Mouse (Mus musculus): ENCODE measurements around the gene Pgrmc2. TPM values are rescaled to one million over a fixed set of nuclear protein-coding genes. Genes with fewer than 3 reads are reported as not detected.

Gene Pgrmc2
- polyA plus RNA-seq, 1 experiment: 11.2 TPM

DNA sequence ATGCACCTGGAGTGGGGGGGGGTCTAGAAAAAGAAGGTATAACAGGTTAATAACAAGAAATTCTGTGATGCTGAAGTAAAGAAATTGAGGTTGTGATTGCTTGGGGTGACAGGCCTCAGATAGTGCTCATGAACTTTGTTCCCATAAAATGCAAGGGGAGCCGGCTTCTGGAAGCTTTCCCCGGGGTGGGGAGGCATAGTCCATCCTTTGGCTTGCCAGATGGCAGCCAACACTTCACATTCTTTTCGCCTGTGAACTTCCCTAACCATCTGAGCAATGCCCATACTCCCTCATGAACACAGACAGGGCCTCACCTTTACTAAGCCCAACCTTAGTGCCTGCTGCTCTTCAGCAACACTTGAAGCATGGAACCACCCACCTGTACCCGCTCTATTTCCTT lies 9.5 kb upstream of the Pgrmc2 start:
- Histone ChIP-seq H3K36me3 (ENCODE audit: control insufficient read depth, insufficient read depth, low read length) (no peaks in the 10 kb centered on the region), H3K4me3 (ENCODE audit: control insufficient read depth, insufficient read depth, low read length) (no peak overlapping the region), H3K4me1 (replicated peaks; ENCODE audit: control insufficient read depth, insufficient read depth, low read length) (no peaks in the 10 kb centered on the region), H3K27me3 (ENCODE audit: control insufficient read depth, insufficient read depth, low read length) (no peaks in the 10 kb centered on the region), H3K27ac (ENCODE audit: control insufficient read depth, insufficient read depth, low read length) (no peak overlapping the region)
- 91% methylated on average over 4 of the region's 4 CpGs for WGBS
- DNase-seq: no peak
- TF ChIP-seq POLR2A (IDR thresholded peaks at IDR 0.05; ENCODE audit: control insufficient read depth, extremely low read depth, insufficient read depth, low read length, poor library complexity): no peak

DNA sequence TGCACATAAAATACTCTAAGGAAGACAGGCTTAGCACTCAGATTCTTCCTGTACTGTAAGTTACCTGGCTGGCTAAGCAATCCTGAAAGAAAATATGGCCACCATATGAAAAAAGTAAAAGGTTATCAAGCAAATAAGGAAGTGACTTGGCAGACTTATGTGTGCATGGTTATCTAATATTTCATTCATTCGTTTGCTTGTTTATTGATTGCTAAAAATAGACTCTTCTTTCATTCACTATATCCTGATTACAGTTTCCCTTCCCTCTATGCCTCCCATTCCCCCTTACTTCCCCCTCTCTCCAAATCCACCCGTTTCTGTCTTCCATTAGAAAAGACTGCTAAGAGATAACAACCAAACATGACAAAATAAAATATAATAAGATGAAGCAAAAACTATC lies 8.0 kb upstream of the Pgrmc2 start:
- no peak overlapping the region for H3K4me3 ChIP-seq (ENCODE audit: control insufficient read depth, insufficient read depth, low read length)
- 85% methylated on average over 2 of the region's 2 CpGs for WGBS
- no peak for TF ChIP-seq CTCF (IDR thresholded peaks at IDR 0.05; ENCODE audit: borderline replicate concordance, control insufficient read depth, extremely low read depth, insufficient read depth, low read length, poor library complexity)
- TF ChIP-seq POLR2A (IDR thresholded peaks at IDR 0.05; ENCODE audit: control insufficient read depth, extremely low read depth, insufficient read depth, low read length, poor library complexity): no peak
- no peaks in the 10 kb centered on the region for H3K4me1 ChIP-seq (replicated peaks; ENCODE audit: control insufficient read depth, insufficient read depth, low read length)
- H3K27me3 ChIP-seq (ENCODE audit: control insufficient read depth, insufficient read depth, low read length): no peaks in the 10 kb centered on the region
- no peak for DNase-seq
- H3K27ac ChIP-seq (ENCODE audit: control insufficient read depth, insufficient read depth, low read length): no peak overlapping the region
- no peaks in the 10 kb centered on the region for H3K36me3 ChIP-seq (ENCODE audit: control insufficient read depth, insufficient read depth, low read length)

DNA sequence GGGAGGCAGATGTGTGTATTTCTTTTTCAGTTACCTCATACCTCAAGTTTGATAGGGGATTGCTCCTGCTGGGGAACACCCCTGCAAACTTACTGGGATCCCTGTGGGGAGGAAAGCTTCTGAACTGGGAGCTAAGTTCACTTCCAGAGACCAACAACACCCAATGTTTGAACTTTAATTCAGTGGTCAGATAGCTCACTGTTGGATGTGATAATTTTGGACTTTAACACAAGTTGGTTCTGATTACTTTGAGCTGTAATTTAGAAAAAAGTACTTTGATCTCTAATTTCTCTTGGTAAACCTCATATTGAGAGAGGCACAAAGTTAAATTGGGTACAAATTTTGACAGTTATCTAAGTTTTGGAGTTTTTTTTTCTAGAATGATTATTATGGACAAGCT lies 4.2 kb upstream of the Pgrmc2 start:
- no peaks in the 10 kb centered on the region for H3K4me1 ChIP-seq (replicated peaks; ENCODE audit: control insufficient read depth, insufficient read depth, low read length)
- H3K4me3 ChIP-seq (ENCODE audit: control insufficient read depth, insufficient read depth, low read length): no peak overlapping the region
- no peak overlapping the region for H3K27ac ChIP-seq (ENCODE audit: control insufficient read depth, insufficient read depth, low read length)
- TF ChIP-seq CTCF (IDR thresholded peaks at IDR 0.05; ENCODE audit: borderline replicate concordance, control insufficient read depth, extremely low read depth, insufficient read depth, low read length, poor library complexity) (no peak), POLR2A (IDR thresholded peaks at IDR 0.05; ENCODE audit: control insufficient read depth, extremely low read depth, insufficient read depth, low read length, poor library complexity) (no peak)
- DNase-seq: no peak
- no peaks in the 10 kb centered on the region for H3K27me3 ChIP-seq (ENCODE audit: control insufficient read depth, insufficient read depth, low read length)
- no peaks in the 10 kb centered on the region for H3K36me3 ChIP-seq (ENCODE audit: control insufficient read depth, insufficient read depth, low read length)

DNA sequence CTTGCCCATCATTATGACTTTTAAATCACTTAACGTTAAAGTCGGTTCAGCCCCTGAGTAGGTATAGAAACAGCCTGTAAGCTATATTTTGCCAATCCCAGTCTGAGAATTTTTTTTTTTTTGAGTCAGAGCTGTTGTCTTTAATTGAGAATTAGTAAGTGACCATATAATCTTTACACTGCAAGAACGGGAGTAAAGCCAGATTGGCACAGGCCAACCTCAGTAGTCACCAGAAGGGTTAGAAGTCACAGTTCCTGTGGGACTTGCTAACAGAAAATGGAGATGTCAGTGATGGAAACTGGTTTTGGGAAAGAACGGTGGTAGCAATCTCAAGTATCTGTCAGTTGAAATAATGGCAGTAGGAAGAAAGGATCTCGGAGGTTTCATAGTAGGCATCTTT lies 1.6 kb upstream of the Pgrmc2 start:
- Histone ChIP-seq H3K27ac (ENCODE audit: control insufficient read depth, insufficient read depth, low read length) (no peak overlapping the region), H3K4me1 (replicated peaks; ENCODE audit: control insufficient read depth, insufficient read depth, low read length) (no peaks in the 10 kb centered on the region; the same call in 1 of the 2 replicates), H3K36me3 (ENCODE audit: control insufficient read depth, insufficient read depth, low read length) (no peaks in the 10 kb centered on the region), H3K27me3 (ENCODE audit: control insufficient read depth, insufficient read depth, low read length) (no peaks in the 10 kb centered on the region), H3K4me3 (ENCODE audit: control insufficient read depth, insufficient read depth, low read length) (no peak overlapping the region)
- TF ChIP-seq CTCF (IDR thresholded peaks at IDR 0.05; ENCODE audit: borderline replicate concordance, control insufficient read depth, extremely low read depth, insufficient read depth, low read length, poor library complexity) (no peak), POLR2A (IDR thresholded peaks at IDR 0.05; ENCODE audit: control insufficient read depth, extremely low read depth, insufficient read depth, low read length, poor library complexity) (no peak)
- WGBS: 96% methylated on average over 5 of the region's 5 CpGs
- no peak for DNase-seq

DNA sequence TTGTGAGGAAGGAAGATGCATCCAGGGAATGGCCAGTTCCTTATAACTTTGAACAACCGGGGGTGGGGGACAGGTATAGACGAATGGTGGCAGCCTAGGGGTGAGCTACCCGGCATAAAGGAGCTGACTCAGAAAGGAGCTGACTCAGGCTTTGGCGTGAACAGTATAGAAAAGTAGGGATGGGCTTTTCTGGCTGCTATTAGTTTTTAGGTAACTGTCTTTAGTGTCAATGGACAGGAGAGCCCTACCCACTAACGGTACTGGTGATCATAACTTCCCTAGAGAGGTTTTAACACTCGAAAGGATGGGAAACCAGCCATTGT lies 905 bp upstream of the Pgrmc2 start:
- no peaks in the 10 kb centered on the region for H3K36me3 ChIP-seq (ENCODE audit: control insufficient read depth, insufficient read depth, low read length)
- 2% methylated on average over 6 of the region's 6 CpGs for WGBS
- H3K27me3 ChIP-seq (ENCODE audit: control insufficient read depth, insufficient read depth, low read length): no peaks in the 10 kb centered on the region
- peak overlapping the region; percentile 61 for H3K4me3 ChIP-seq (ENCODE audit: control insufficient read depth, insufficient read depth, low read length)
- H3K4me1 ChIP-seq (replicated peaks; ENCODE audit: control insufficient read depth, insufficient read depth, low read length): no peaks in the 10 kb centered on the region; the same call in 1 of the 2 replicates
- TF ChIP-seq POLR2A (IDR thresholded peaks at IDR 0.05; ENCODE audit: control insufficient read depth, extremely low read depth, insufficient read depth, low read length, poor library complexity): no peak
- TF ChIP-seq CTCF (IDR thresholded peaks at IDR 0.05; ENCODE audit: borderline replicate concordance, control insufficient read depth, extremely low read depth, insufficient read depth, low read length, poor library complexity): no peak
- no peak overlapping the region; the same call in 1 of the 2 replicates for H3K27ac ChIP-seq (ENCODE audit: control insufficient read depth, insufficient read depth, low read length)
- DNase-seq: no peak

DNA sequence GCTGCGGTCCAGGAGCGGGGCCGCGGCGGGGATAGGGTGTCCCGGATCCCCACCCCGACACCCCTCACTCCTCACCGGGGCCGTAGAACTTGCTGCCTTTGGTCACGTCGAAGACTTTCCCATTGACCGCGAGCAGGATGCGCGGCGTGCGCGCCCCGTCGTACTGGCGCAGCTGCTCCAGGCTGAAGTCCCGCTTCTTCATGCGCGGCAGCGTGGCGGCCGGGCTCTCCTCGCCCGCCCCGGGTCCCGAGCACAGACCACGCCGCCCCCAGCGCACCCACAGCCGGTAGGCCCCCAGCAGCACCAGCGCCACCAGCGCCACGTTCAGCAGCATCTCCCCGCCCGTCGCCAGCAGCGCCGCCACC lies 344 bp downstream of the Pgrmc2 start:
- no peak for DNase-seq
- WGBS: under 1% methylated on average over 43 of the region's 43 CpGs
- peak overlapping the region; percentile 69 for H3K4me3 ChIP-seq (ENCODE audit: control insufficient read depth, insufficient read depth, low read length)
- H3K27ac ChIP-seq (ENCODE audit: control insufficient read depth, insufficient read depth, low read length): no peak overlapping the region
- no peaks in the 10 kb centered on the region; the same call in 1 of the 2 replicates for H3K4me1 ChIP-seq (replicated peaks; ENCODE audit: control insufficient read depth, insufficient read depth, low read length)
- TF ChIP-seq CTCF (IDR thresholded peaks at IDR 0.05; ENCODE audit: borderline replicate concordance, control insufficient read depth, extremely low read depth, insufficient read depth, low read length, poor library complexity) (no peak), POLR2A (IDR thresholded peaks at IDR 0.05; ENCODE audit: control insufficient read depth, extremely low read depth, insufficient read depth, low read length, poor library complexity) (no peak)
- H3K36me3 ChIP-seq (ENCODE audit: control insufficient read depth, insufficient read depth, low read length): no peaks in the 10 kb centered on the region
- no peaks in the 10 kb centered on the region for H3K27me3 ChIP-seq (ENCODE audit: control insufficient read depth, insufficient read depth, low read length)

DNA sequence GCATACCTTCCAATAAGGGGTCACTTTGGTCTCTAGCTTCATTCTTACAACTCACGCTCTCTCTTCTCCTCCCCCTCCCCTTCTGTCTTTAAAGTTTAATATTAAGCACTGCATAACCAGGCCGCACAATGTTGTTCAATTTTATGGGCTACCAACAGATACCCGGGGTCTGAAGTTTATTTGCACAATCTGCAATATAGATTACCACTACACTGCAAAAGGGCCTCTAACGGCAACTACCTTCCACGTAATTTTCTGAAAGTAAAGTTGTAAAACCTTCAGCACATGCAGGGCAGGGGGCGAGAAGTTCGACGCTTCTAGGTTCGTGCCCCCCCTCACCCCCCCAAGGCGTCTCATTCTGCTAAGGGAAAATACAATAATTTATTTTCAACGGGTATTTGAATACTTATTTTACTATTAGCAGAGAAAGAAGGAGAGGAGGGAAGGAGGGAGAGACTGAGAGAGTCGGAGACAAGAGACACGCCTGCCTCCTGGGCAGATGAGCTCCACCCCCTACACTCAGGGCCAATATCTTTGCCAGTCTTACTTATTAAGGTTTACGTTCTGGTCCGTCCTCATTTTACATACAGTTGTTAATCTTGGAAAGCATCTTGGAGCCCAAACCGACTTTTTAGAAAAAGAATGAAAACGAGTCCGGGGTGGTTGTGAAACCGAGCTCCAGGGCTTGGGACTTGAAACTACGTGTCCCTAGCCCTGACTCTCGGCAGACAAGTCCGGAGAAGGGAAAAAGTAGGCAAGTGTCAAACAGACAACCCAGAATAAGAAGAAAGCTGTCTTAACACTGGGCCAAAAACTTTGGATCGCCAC lies 1.2 kb downstream of the Pgrmc2 start:
- TF ChIP-seq POLR2A (IDR thresholded peaks at IDR 0.05; ENCODE audit: control insufficient read depth, extremely low read depth, insufficient read depth, low read length, poor library complexity) (no peak), CTCF (IDR thresholded peaks at IDR 0.05; ENCODE audit: borderline replicate concordance, control insufficient read depth, extremely low read depth, insufficient read depth, low read length, poor library complexity) (no peak)
- H3K27me3 ChIP-seq (ENCODE audit: control insufficient read depth, insufficient read depth, low read length): no peaks in the 10 kb centered on the region
- H3K27ac ChIP-seq (ENCODE audit: control insufficient read depth, insufficient read depth, low read length): no peak overlapping the region
- peak overlapping the region; percentile 69 for H3K4me3 ChIP-seq (ENCODE audit: control insufficient read depth, insufficient read depth, low read length)
- no peaks in the 10 kb centered on the region; the same call in 1 of the 2 replicates for H3K4me1 ChIP-seq (replicated peaks; ENCODE audit: control insufficient read depth, insufficient read depth, low read length)
- H3K36me3 ChIP-seq (ENCODE audit: control insufficient read depth, insufficient read depth, low read length): no peaks in the 10 kb centered on the region
- peak; percentile 5 for DNase-seq
- WGBS: 11% methylated on average over 23 of the region's 23 CpGs

Measured in thymus, adult 2 months (tissue).